Mouse (Mus musculus) intestine, postnatal 0 days (tissue): ENCODE measurements at regions not wholly inside any gene's neighbourhood (a gene's known extent, or its start where the extent isn't known, plus 50 kb on each side); places are given as distances from the start of the nearest gene placed in this dataset.

ENCODE experiments used
- ATAC-seq: fragments of 200-750 bp; cut with Nextera tagmentation; 2 replicates; pipeline ENCODE4 v1.8.0; 2017; ENCODE audit warnings: mild to moderate bottlenecking, moderate TSS enrichment, moderate library complexity
- H3K27ac ChIP-seq: fragments of 300-500 bp; sonication (generic); 2 replicates; pipeline ENCODE4 v1.5.1; 2014; ENCODE audit warnings: mild to moderate bottlenecking, low read depth, low read length, moderate library complexity
- H3K27me3 ChIP-seq: fragments of 300-500 bp; sonication (generic); replicated peaks from 2 replicates; pipeline ENCODE4 v1.6.1; 2014; ENCODE audit warnings: low read length, mixed read lengths; ENCODE audit not compliant: control insufficient read depth, insufficient read depth
- H3K36me3 ChIP-seq: fragments of 300-500 bp; sonication (generic); 2 replicates; pipeline ENCODE4 v1.6.1; 2014; ENCODE audit warnings: mild to moderate bottlenecking, moderate library complexity; ENCODE audit not compliant: control insufficient read depth, insufficient read depth
- H3K4me1 ChIP-seq: fragments of 300-500 bp; sonication (generic); replicated peaks from 2 replicates; pipeline ENCODE4 v1.6.1; 2014; ENCODE audit warnings: antibody characterized with exemption, low read length, mixed read lengths; ENCODE audit not compliant: control insufficient read depth, insufficient read depth
- H3K4me2 ChIP-seq: fragments of 300-500 bp; sonication (generic); replicated peaks from 2 replicates; pipeline ENCODE4 v1.6.1; 2014; ENCODE audit warnings: low read depth, mild to moderate bottlenecking, moderate library complexity
- H3K4me3 ChIP-seq: fragments of 300-500 bp; sonication (generic); 2 replicates; pipeline ENCODE4 v1.5.1; 2014; ENCODE audit warnings: low read depth, low read length
- H3K9ac ChIP-seq: fragments of 300-500 bp; sonication (generic); 2 replicates; pipeline ENCODE4 v1.6.1; 2014; ENCODE audit warnings: mild to moderate bottlenecking, low read depth, low read length
- H3K9me3 ChIP-seq: fragments of 300-500 bp; sonication (generic); 2 replicates; pipeline ENCODE4 v1.6.1; 2016; ENCODE audit warnings: mixed run types; ENCODE audit not compliant: control insufficient read depth
- CTCF ChIP-seq: sonication (generic); IDR thresholded peaks from 2 replicates; pipeline ENCODE4 v1.5.1; 2016; ENCODE audit warnings: low read depth, mild to moderate bottlenecking, control low read depth, antibody characterized with exemption, moderate library complexity
- WGBS: fragments of 180-500 bp; shearing (Covaris S2); extraction: QIAGEN DNeasy Blood & Tissue Kit; methylation state at CpG from one replicate; pipeline ENCODE4 v1.1.7; 2014; 5-methylcytosine and 5-hydroxymethylcytosine counted together

GRCm38 (mm10) chr7:40422125-40422524, 476.0 kb upstream of the Vstm2b start:
- no peak for TF ChIP-seq CTCF
- 74% methylated on average over 4 of the region's 4 CpGs for WGBS

GRCm38 (mm10) chr7:40429416-40429815, 468.7 kb upstream of the Vstm2b start:
- 80% methylated on average over 2 of the region's 2 CpGs for WGBS
- Histone ChIP-seq H3K4me2 (no peak overlapping the region), H3K27ac (no peak overlapping the region)

More at GRCm38 (mm10) chr7:40422125-40422524, 476.0 kb upstream of the Vstm2b start:
- Histone ChIP-seq H3K4me2 (no peak overlapping the region), H3K4me3 (no peak overlapping the region), H3K9me3 (no peaks in the 10 kb centered on the region), H3K27me3 (no peaks in the 10 kb centered on the region), H3K4me1 (no peaks in the 10 kb centered on the region), H3K9ac (no peak overlapping the region), H3K27ac (no peak overlapping the region), H3K36me3 (no peaks in the 10 kb centered on the region)
- ATAC-seq: no peak

GRCm38 (mm10) chr7:40433906-40434305, 464.2 kb upstream of the Vstm2b start:
- ATAC-seq: no peak
- TF ChIP-seq CTCF: no peak
- WGBS: 56% methylated on average over 2 of the region's 2 CpGs
- no peaks in the 10 kb centered on the region for H3K27me3 ChIP-seq
- H3K4me2 ChIP-seq: no peak overlapping the region
- no peaks in the 10 kb centered on the region for H3K9me3 ChIP-seq
- no peak overlapping the region for H3K4me3 ChIP-seq
- H3K27ac ChIP-seq: no peak overlapping the region
- H3K36me3 ChIP-seq: no peaks in the 10 kb centered on the region
- H3K4me1 ChIP-seq: no peaks in the 10 kb centered on the region
- no peak overlapping the region for H3K9ac ChIP-seq

More at GRCm38 (mm10) chr7:40429416-40429815, 468.7 kb upstream of the Vstm2b start:
- ATAC-seq: no peak
- H3K9ac ChIP-seq: no peak overlapping the region
- no peaks in the 10 kb centered on the region for H3K9me3 ChIP-seq
- no peaks in the 10 kb centered on the region for H3K4me1 ChIP-seq
- H3K4me3 ChIP-seq: no peak overlapping the region
- H3K36me3 ChIP-seq: no peaks in the 10 kb centered on the region
- H3K27me3 ChIP-seq: no peaks in the 10 kb centered on the region
- TF ChIP-seq CTCF: no peak

GRCm38 (mm10) chr7:40441128-40441527, 457.0 kb upstream of the Vstm2b start:
- Histone ChIP-seq H3K9ac (no peak overlapping the region), H3K9me3 (no peaks in the 10 kb centered on the region), H3K36me3 (no peaks in the 10 kb centered on the region), H3K27me3 (no peaks in the 10 kb centered on the region), H3K27ac (no peak overlapping the region), H3K4me1 (no peaks in the 10 kb centered on the region), H3K4me3 (no peak overlapping the region), H3K4me2 (no peak overlapping the region)
- TF ChIP-seq CTCF: no peak
- WGBS: 37% methylated on average over 1 of the region's 1 CpGs
- ATAC-seq: no peak

- WGBS: 84% methylated on average over 3 of the region's 3 CpGs
- no peak overlapping the region for H3K4me2 ChIP-seq
Measured at GRCm38 (mm10) chr7:40441786-40442185, 456.3 kb upstream of the Vstm2b start.

GRCm38 (mm10) chr7:40466382-40466781, 431.7 kb upstream of the Vstm2b start:
- WGBS: 75% methylated on average over 5 of the region's 5 CpGs
- no peaks in the 10 kb centered on the region for H3K9me3 ChIP-seq
- no peak overlapping the region for H3K27ac ChIP-seq
- TF ChIP-seq CTCF: no peak
- no peak overlapping the region for H3K4me3 ChIP-seq
- no peak overlapping the region for H3K4me2 ChIP-seq
- no peak for ATAC-seq
- H3K36me3 ChIP-seq: no peaks in the 10 kb centered on the region
- H3K4me1 ChIP-seq: no peaks in the 10 kb centered on the region
- no peaks in the 10 kb centered on the region for H3K27me3 ChIP-seq
- H3K9ac ChIP-seq: no peak overlapping the region

More at GRCm38 (mm10) chr7:40441786-40442185, 456.3 kb upstream of the Vstm2b start:
- H3K27me3 ChIP-seq: no peaks in the 10 kb centered on the region
- ATAC-seq: no peak
- no peak overlapping the region for H3K4me3 ChIP-seq
- no peaks in the 10 kb centered on the region for H3K36me3 ChIP-seq
- no peaks in the 10 kb centered on the region for H3K4me1 ChIP-seq
- TF ChIP-seq CTCF: no peak
- H3K27ac ChIP-seq: no peak overlapping the region
- no peaks in the 10 kb centered on the region for H3K9me3 ChIP-seq
- H3K9ac ChIP-seq: no peak overlapping the region

- H3K9ac ChIP-seq: no peak overlapping the region
- no peak for TF ChIP-seq CTCF
- H3K4me1 ChIP-seq: no peaks in the 10 kb centered on the region
- H3K36me3 ChIP-seq: no peaks in the 10 kb centered on the region
- H3K27me3 ChIP-seq: no peaks in the 10 kb centered on the region
- no peak for ATAC-seq
- H3K9me3 ChIP-seq: no peaks in the 10 kb centered on the region
- no peak overlapping the region for H3K27ac ChIP-seq
- no peak overlapping the region for H3K4me3 ChIP-seq
- H3K4me2 ChIP-seq: no peak overlapping the region
Measured at GRCm38 (mm10) chr7:40487256-40487655, 410.9 kb upstream of the Vstm2b start.
